Mouse (Mus musculus) megakaryocyte, embryonic 14.5 days (primary cell): ENCODE data around the gene Pstk. TPM values are rescaled to one million over a fixed set of nuclear protein-coding genes. Genes with fewer than 3 reads are reported as not detected.
A peak's percentile ranks its signal among the peaks of the same experiment; 100 is the strongest.
"Not testable (repeated sequence)": the region's sequence is repeated elsewhere in the genome, so short reads cannot be mapped to it uniquely, and the experiment has no call there.

Experiments
- H3K27me3 ChIP-seq: replicated peaks from 2 replicates; pipeline ENCODE3; 2012; ENCODE audit warnings: inconsistent platforms
- H3K36me3 ChIP-seq: replicated peaks from 2 replicates; pipeline ENCODE3; 2012; ENCODE audit warnings: low read length, inconsistent platforms, mixed read lengths
- H3K4me1 ChIP-seq: 2 replicates; pipeline ENCODE4 v1.6.1; 2012; ENCODE audit warnings: inconsistent platforms
- H3K4me3 ChIP-seq: replicated peaks from 2 replicates; pipeline ENCODE3; 2012; ENCODE audit warnings: moderate library complexity, mild to moderate bottlenecking, inconsistent platforms
- H3K9me3 ChIP-seq: 2 replicates; pipeline ENCODE4 v1.6.1; 2012; ENCODE audit warnings: inconsistent platforms
- FLI1 ChIP-seq: IDR thresholded peaks from 2 replicates; pipeline ENCODE4 v1.6.1; 2012; ENCODE audit warnings: low read length, inconsistent platforms, mixed read lengths
- GATA1 ChIP-seq: IDR thresholded peaks from 3 replicates; pipeline ENCODE4 v1.6.1; 2012; ENCODE audit warnings: mixed read lengths, low read length, inconsistent platforms, borderline replicate concordance
- polyA plus RNA-seq: library from polyadenylated mRNA; stranded (reverse); fragments of >175 nt; gene quantifications from 2 replicates; pipeline ENCODE4 v1.2.3, GENCODE M21; 2012; ENCODE audit warnings: low replicate concordance; ENCODE audit not compliant: insufficient read depth

Gene Pstk
- polyA plus RNA-seq, 1 experiment: 30.3 TPM

GRCm38 (mm10) chr7:131362615-131363300, 8.2 kb upstream of the Pstk start, which contains the start of gene 2310057M21Rik:
TSS of gene 2310057M21Rik (minus strand) at chr7:131362759.
- no peaks in the 10 kb centered on the region for H3K9me3 ChIP-seq
- H3K27me3 ChIP-seq: peaks cover 2% of the 10 kb centered on the region
- peaks cover 22% of the 10 kb centered on the region for H3K36me3 ChIP-seq
- peaks cover 22% of the 10 kb centered on the region for H3K4me1 ChIP-seq
- peak within 1 kb of the TSS; percentile 98 for H3K4me3 ChIP-seq
- no peak for TF ChIP-seq GATA1
- TF ChIP-seq FLI1: peak; percentile 52; the same call in 1 of the 2 replicates

- no peaks in the 10 kb centered on the region for H3K9me3 ChIP-seq
- peaks cover 10% of the 10 kb centered on the region for H3K36me3 ChIP-seq
- H3K27me3 ChIP-seq: peaks cover 2% of the 10 kb centered on the region
- no peak overlapping the region for H3K4me3 ChIP-seq
- peaks cover 22% of the 10 kb centered on the region for H3K4me1 ChIP-seq
- TF ChIP-seq GATA1: no peak
- TF ChIP-seq FLI1: no peak
Measured at GRCm38 (mm10) chr7:131364131-131364530, 6.8 kb upstream of the Pstk start.

- no peaks in the 10 kb centered on the region for H3K9me3 ChIP-seq
- peaks cover 2% of the 10 kb centered on the region for H3K27me3 ChIP-seq
- H3K4me3 ChIP-seq: peak overlapping the region; percentile 94
- peaks cover 15% of the 10 kb centered on the region for H3K36me3 ChIP-seq
- peaks cover 30% of the 10 kb centered on the region for H3K4me1 ChIP-seq
- no peak for TF ChIP-seq GATA1
- no peak for TF ChIP-seq FLI1
Measured at GRCm38 (mm10) chr7:131371470-131371860, 524 bp downstream of the Pstk start.

GRCm38 (mm10) chr7:131371880-131372651, 1.1 kb downstream of the Pstk start:
- H3K27me3 ChIP-seq: no peaks in the 10 kb centered on the region
- TF ChIP-seq GATA1: no peak
- no peak for TF ChIP-seq FLI1
- H3K36me3 ChIP-seq: peaks cover 15% of the 10 kb centered on the region
- H3K9me3 ChIP-seq: no peaks in the 10 kb centered on the region
- peak overlapping the region; percentile 94 for H3K4me3 ChIP-seq
- peaks cover 30% of the 10 kb centered on the region for H3K4me1 ChIP-seq

GRCm38 (mm10) chr7:131391761-131392160, 20.8 kb downstream of the Pstk start:
- peaks cover 60% of the 10 kb centered on the region for H3K36me3 ChIP-seq
- H3K4me3 ChIP-seq, H3K27me3 ChIP-seq, H3K9me3 ChIP-seq, H3K4me1 ChIP-seq: not testable (repeated sequence)

GRCm38 (mm10) chr7:131409321-131409987, 38.5 kb downstream of the Pstk start:
- H3K27me3 ChIP-seq: peaks cover 3% of the 10 kb centered on the region
- H3K36me3 ChIP-seq: peaks cover 10% of the 10 kb centered on the region
- peak overlapping the region; percentile 100 for H3K4me3 ChIP-seq
- H3K4me1 ChIP-seq: peaks cover 31% of the 10 kb centered on the region
- no peak for TF ChIP-seq GATA1
- H3K9me3 ChIP-seq: no peaks in the 10 kb centered on the region

GRCm38 (mm10) chr7:131409988-131410385, 39.0 kb downstream of the Pstk start:
- TF ChIP-seq FLI1 (no peak), GATA1 (no peak)
- H3K27me3 ChIP-seq: peaks cover 3% of the 10 kb centered on the region
- H3K9me3 ChIP-seq: no peaks in the 10 kb centered on the region
- H3K4me1 ChIP-seq: peaks cover 25% of the 10 kb centered on the region
- H3K36me3 ChIP-seq: peaks cover 8% of the 10 kb centered on the region
- H3K4me3 ChIP-seq: peak overlapping the region; percentile 100

- Histone ChIP-seq H3K9me3 (no peaks in the 10 kb centered on the region), H3K27me3 (peaks cover 3% of the 10 kb centered on the region), H3K4me1 (peaks cover 25% of the 10 kb centered on the region), H3K36me3 (peaks cover 8% of the 10 kb centered on the region), H3K4me3 (peak within 1 kb of the TSS; percentile 100)
- TF ChIP-seq GATA1 (no peak), FLI1 (no peak)
Measured at GRCm38 (mm10) chr7:131410416-131411058, 39.6 kb downstream of the Pstk start, which contains the start of the genes Ikzf5 and Acadsb. TSS of gene Ikzf5 (minus strand) at chr7:131410521. TSS of gene Acadsb (plus strand) at chr7:131410601.

GRCm38 (mm10) chr7:131411221-131411940, 40.4 kb downstream of the Pstk start:
- Histone ChIP-seq H3K27me3 (peaks cover 3% of the 10 kb centered on the region), H3K4me3 (peak overlapping the region; percentile 88), H3K36me3 (peaks cover 8% of the 10 kb centered on the region), H3K9me3 (no peaks in the 10 kb centered on the region), H3K4me1 (peaks cover 25% of the 10 kb centered on the region)
- TF ChIP-seq FLI1: no peak
- TF ChIP-seq GATA1: no peak
